Mouse (Mus musculus) hindbrain, embryonic 15.5 days (tissue): ENCODE data around the gene Pcsk1n. TPM values are rescaled to one million over a fixed set of nuclear protein-coding genes. Genes with fewer than 3 reads are reported as not detected.

ENCODE experiments used
- ATAC-seq: fragments of 200-750 bp; cut with Nextera tagmentation; 2 replicates; pipeline ENCODE4 v1.8.0; 2017; ENCODE audit warnings: low read depth, moderate number of reproducible peaks, moderate TSS enrichment; ENCODE audit not compliant: low FRiP score
- H3K27ac ChIP-seq: fragments of 300-500 bp; sonication (generic); replicated peaks from 2 replicates; pipeline ENCODE4 v1.5.1; 2015; ENCODE audit warnings: mild to moderate bottlenecking, inconsistent platforms
- H3K27me3 ChIP-seq: fragments of 300-500 bp; sonication (generic); 2 replicates; pipeline ENCODE4 v1.6.1; 2015; ENCODE audit warnings: control low read depth, inconsistent platforms
- H3K36me3 ChIP-seq: fragments of 300-500 bp; sonication (generic); 2 replicates; pipeline ENCODE4 v1.6.1; 2015; ENCODE audit warnings: control low read depth, inconsistent platforms
- H3K4me1 ChIP-seq: fragments of 300-500 bp; sonication (generic); replicated peaks from 2 replicates; pipeline ENCODE4 v1.6.1; 2015; ENCODE audit warnings: control low read depth, inconsistent platforms
- H3K4me2 ChIP-seq: fragments of 300-500 bp; sonication (generic); 2 replicates; pipeline ENCODE4 v1.6.1; 2015; ENCODE audit warnings: moderate library complexity, mild to moderate bottlenecking, inconsistent platforms
- H3K4me3 ChIP-seq: fragments of 300-500 bp; sonication (generic); 2 replicates; pipeline ENCODE4 v1.5.1; 2015; ENCODE audit warnings: mild to moderate bottlenecking, inconsistent platforms
- H3K9ac ChIP-seq: fragments of 300-500 bp; sonication (generic); 2 replicates; pipeline ENCODE4 v1.6.1; 2015; ENCODE audit warnings: inconsistent platforms
- H3K9me3 ChIP-seq: fragments of 300-500 bp; sonication (generic); 2 replicates; pipeline ENCODE4 v1.6.1; 2016; ENCODE audit warnings: control low read depth, inconsistent platforms
- WGBS: fragments of 180-500 bp; shearing (Covaris S2); methylation state at CpG from one replicate; pipeline ENCODE4 v1.1.7; 2015; 5-methylcytosine and 5-hydroxymethylcytosine counted together
- polyA plus RNA-seq: library from polyadenylated mRNA; unstranded; fragments of >200 nt; fragmentation: Nextera tagmentation; extraction: Ambion mirVana; gene quantifications from 2 replicates; pipeline ENCODE4 v1.2.1, GENCODE M21; 2015

The Pcsk1n gene
- polyA plus RNA-seq, 1 experiment from 2014 or later, result 338 TPM

GRCm38 (mm10) chrX:7950091-7950490 lies 30.5 kb downstream of the Pcsk1n start:
- no peak overlapping the region for H3K27ac ChIP-seq
- WGBS, result 94% methylated on average over 7 of the region's 7 CpGs
- H3K36me3 ChIP-seq, result no peaks in the 10 kb centered on the region
- ATAC-seq, result no peak
- H3K27me3 ChIP-seq, result no peaks in the 10 kb centered on the region
- no peak overlapping the region for H3K4me2 ChIP-seq
- H3K9me3 ChIP-seq, result no peaks in the 10 kb centered on the region
- H3K4me3 ChIP-seq, result no peak overlapping the region
- H3K4me1 ChIP-seq, result no peaks in the 10 kb centered on the region
- H3K9ac ChIP-seq, result no peak overlapping the region

GRCm38 (mm10) chrX:7958868-7959267 lies 39.2 kb downstream of the Pcsk1n start:
- Histone ChIP-seq H3K9me3 (no peaks in the 10 kb centered on the region), H3K27ac (no peak overlapping the region), H3K4me3 (no peak overlapping the region), H3K27me3 (no peaks in the 10 kb centered on the region), H3K4me2 (no peak overlapping the region), H3K4me1 (no peaks in the 10 kb centered on the region), H3K36me3 (no peaks in the 10 kb centered on the region), H3K9ac (no peak overlapping the region)
- 90% methylated on average over 9 of the region's 9 CpGs for WGBS
- no peak for ATAC-seq

GRCm38 (mm10) chrX:7963829-7964626 lies 44.4 kb downstream of the Pcsk1n start:
- WGBS, result 81% methylated on average over 7 of the region's 7 CpGs
- H3K4me1 ChIP-seq, result no peaks in the 10 kb centered on the region
- ATAC-seq, result no peak
- H3K4me2 ChIP-seq, result no peak overlapping the region
- no peak overlapping the region for H3K27ac ChIP-seq
- H3K9ac ChIP-seq, result no peak overlapping the region
- no peak overlapping the region for H3K4me3 ChIP-seq
- no peaks in the 10 kb centered on the region for H3K27me3 ChIP-seq
- H3K9me3 ChIP-seq, result no peaks in the 10 kb centered on the region
- no peaks in the 10 kb centered on the region for H3K36me3 ChIP-seq

- Histone ChIP-seq H3K36me3 (no peaks in the 10 kb centered on the region), H3K9me3 (no peaks in the 10 kb centered on the region), H3K27me3 (no peaks in the 10 kb centered on the region), H3K4me3 (no peak overlapping the region), H3K4me1 (no peaks in the 10 kb centered on the region), H3K4me2 (no peak overlapping the region), H3K9ac (no peak overlapping the region), H3K27ac (no peak overlapping the region)
- 77% methylated on average over 4 of the region's 4 CpGs for WGBS
- no peak for ATAC-seq
These were observed 46.5 kb downstream of the Pcsk1n start for GRCm38 (mm10) chrX:7966161-7966560.

- no peak overlapping the region for H3K27ac ChIP-seq
- H3K9me3 ChIP-seq, result no peaks in the 10 kb centered on the region
- ATAC-seq, result no peak
- H3K4me1 ChIP-seq, result no peaks in the 10 kb centered on the region
- H3K9ac ChIP-seq, result no peak overlapping the region
- no peak overlapping the region for H3K4me2 ChIP-seq
- no peak overlapping the region for H3K4me3 ChIP-seq
- WGBS, result 80% methylated on average over 7 of the region's 9 CpGs
- H3K27me3 ChIP-seq, result no peaks in the 10 kb centered on the region
- no peaks in the 10 kb centered on the region for H3K36me3 ChIP-seq
These were observed 48.1 kb downstream of the Pcsk1n start for GRCm38 (mm10) chrX:7967596-7968201.

DNA sequence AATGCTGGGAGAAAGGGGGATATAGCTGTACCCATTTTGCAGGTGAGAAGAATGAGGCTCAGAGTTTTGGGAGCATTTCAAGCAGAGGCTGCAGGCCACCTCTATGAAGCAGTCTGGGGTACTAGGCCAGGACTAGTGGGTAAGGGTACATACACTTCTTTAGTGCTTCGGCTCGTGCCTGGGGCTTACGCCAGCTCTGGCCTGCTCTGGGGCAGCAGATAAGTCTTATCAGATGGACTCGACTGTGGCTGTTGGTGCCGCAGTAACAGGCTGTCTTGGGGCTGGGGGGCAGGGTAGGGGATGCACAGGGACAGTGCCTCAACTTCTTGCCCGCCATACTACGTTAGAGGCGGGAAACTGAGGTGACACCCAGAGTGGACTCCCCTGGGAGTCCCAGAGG lies 48.6 kb downstream of the Pcsk1n start:
- Histone ChIP-seq H3K4me2 (no peak overlapping the region), H3K4me3 (no peak overlapping the region), H3K36me3 (no peaks in the 10 kb centered on the region), H3K9ac (no peak overlapping the region), H3K4me1 (no peaks in the 10 kb centered on the region), H3K9me3 (no peaks in the 10 kb centered on the region), H3K27ac (no peak overlapping the region), H3K27me3 (no peaks in the 10 kb centered on the region)
- no peak for ATAC-seq
- 85% methylated on average over 8 of the region's 8 CpGs for WGBS

DNA sequence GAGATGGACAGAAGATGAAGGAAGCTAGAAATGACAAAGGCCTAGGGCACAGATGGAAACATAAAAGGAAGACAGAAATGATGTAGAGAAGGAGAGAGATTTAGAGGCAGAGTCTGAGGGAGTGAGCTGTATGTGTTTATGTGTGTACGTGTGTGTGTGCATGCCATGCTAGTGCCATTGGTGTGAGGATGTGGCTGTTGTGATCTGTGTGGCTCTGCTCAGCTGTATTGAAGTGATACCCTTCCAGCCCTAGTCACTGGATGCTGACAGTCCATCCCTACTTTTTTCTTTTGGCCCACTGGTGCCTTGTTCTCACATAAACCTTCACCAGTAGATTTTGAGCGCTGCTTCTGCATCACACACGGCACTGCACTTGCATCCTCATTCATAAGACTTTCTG lies 49.3 kb downstream of the Pcsk1n start:
- Histone ChIP-seq H3K27ac (no peak overlapping the region), H3K4me2 (no peak overlapping the region), H3K9ac (no peak overlapping the region), H3K27me3 (no peaks in the 10 kb centered on the region), H3K9me3 (no peaks in the 10 kb centered on the region), H3K4me3 (no peak overlapping the region), H3K4me1 (no peaks in the 10 kb centered on the region), H3K36me3 (no peaks in the 10 kb centered on the region)
- 95% methylated on average over 3 of the region's 3 CpGs for WGBS
- no peak for ATAC-seq

GRCm38 (mm10) chrX:7971292-7971691 lies 51.7 kb downstream of the Pcsk1n start:
- no peak overlapping the region for H3K9ac ChIP-seq
- no peak overlapping the region for H3K4me3 ChIP-seq
- H3K9me3 ChIP-seq, result no peaks in the 10 kb centered on the region
- WGBS, result 74% methylated on average over 4 of the region's 4 CpGs
- no peak overlapping the region for H3K27ac ChIP-seq
- no peaks in the 10 kb centered on the region for H3K4me1 ChIP-seq
- no peak overlapping the region for H3K4me2 ChIP-seq
- no peaks in the 10 kb centered on the region for H3K36me3 ChIP-seq
- H3K27me3 ChIP-seq, result no peaks in the 10 kb centered on the region
- ATAC-seq, result no peak

Other genes starting within 250 kb of the Pcsk1n start
- 20.5 and 22.9 TPM in 2 replicates for gene Plp2, start 248.4 kb upstream of the Pcsk1n start, polyA plus RNA-seq
- gene Magix, start 238.6 kb upstream of the Pcsk1n start, polyA plus RNA-seq, result 0.08 and 0.10 TPM in 2 replicates
- gene Gpkow, start 222.7 kb upstream of the Pcsk1n start, polyA plus RNA-seq, result 43.0 and 46.8 TPM in 2 replicates
- 30.9 and 32.1 TPM in 2 replicates for gene Wdr45, start 205.5 kb upstream of the Pcsk1n start, polyA plus RNA-seq
- gene Gm45208, start 197.6 kb upstream of the Pcsk1n start, polyA plus RNA-seq, result 1.9 TPM in 1 of 2 replicates, not detected in the other
- 126 and 132 TPM in 2 replicates for gene Praf2, start 191.4 kb upstream of the Pcsk1n start, polyA plus RNA-seq
- gene Ccdc120, start 168.9 kb upstream of the Pcsk1n start, polyA plus RNA-seq, result 63.2 and 66.1 TPM in 2 replicates
- gene Tfe3, start 157.3 kb upstream of the Pcsk1n start, polyA plus RNA-seq, result 24.1 and 25.5 TPM in 2 replicates
- 68.0 and 73.8 TPM in 2 replicates for gene Gripap1, start 130.1 kb upstream of the Pcsk1n start, polyA plus RNA-seq
- gene Kcnd1, start 97.5 kb upstream of the Pcsk1n start, polyA plus RNA-seq, result 3.1 and 4.2 TPM in 2 replicates
- gene Otud5, start 78.5 kb upstream of the Pcsk1n start, polyA plus RNA-seq, result 48.1 and 48.3 TPM in 2 replicates
- 24.8 and 25.8 TPM in 2 replicates for gene Pim2, start 41.6 kb upstream of the Pcsk1n start, polyA plus RNA-seq
- 45.7 and 47.7 TPM in 2 replicates for gene Slc35a2, start 35.8 kb upstream of the Pcsk1n start, polyA plus RNA-seq
- gene Pqbp1, start 20.6 kb upstream of the Pcsk1n start, polyA plus RNA-seq, result 199 and 209 TPM in 2 replicates
- gene Timm17b, start 20.5 kb upstream of the Pcsk1n start, polyA plus RNA-seq, result 155 and 158 TPM in 2 replicates
- gene Gm10491, start 12.0 kb upstream of the Pcsk1n start, polyA plus RNA-seq, result not detected in 2 replicates
- gene Gm10490, start 10.3 kb upstream of the Pcsk1n start, polyA plus RNA-seq, result not detected in 2 replicates
- gene Eras, start 8.8 kb downstream of the Pcsk1n start, polyA plus RNA-seq, result 0.14 TPM in 1 of 2 replicates, not detected in the other
- gene Hdac6, start 28.1 kb downstream of the Pcsk1n start, polyA plus RNA-seq, result 68.0 and 73.6 TPM in 2 replicates
- gene Gata1, start 58.2 kb downstream of the Pcsk1n start, polyA plus RNA-seq, result 0.22 TPM in 1 of 2 replicates, not detected in the other
- 0.25 and 0.79 TPM in 2 replicates for gene Glod5, start 98.7 kb downstream of the Pcsk1n start, polyA plus RNA-seq
- 40.5 and 40.6 TPM in 2 replicates for gene Suv39h1, start 154.9 kb downstream of the Pcsk1n start, polyA plus RNA-seq
- 0.07 and 0.13 TPM in 2 replicates for gene Was, start 170.7 kb downstream of the Pcsk1n start, polyA plus RNA-seq
- 60.2 and 65.5 TPM in 2 replicates for gene Wdr13, start 213.1 kb downstream of the Pcsk1n start, polyA plus RNA-seq
- gene Rbm3, start 226.1 kb downstream of the Pcsk1n start, polyA plus RNA-seq, result 289 and 303 TPM in 2 replicates